Mouse (Mus musculus) limb, embryonic 12.5 days (tissue): ENCODE data around the gene Col19a1. TPM values are rescaled to one million over a fixed set of nuclear protein-coding genes. Genes with fewer than 3 reads are reported as not detected.

Experiments used
- ATAC-seq: fragments of 200-750 bp; cut with Nextera tagmentation; 2 replicates; pipeline ENCODE4 v1.8.0; 2017; ENCODE audit warnings: low read depth, moderate TSS enrichment; ENCODE audit not compliant: insufficient number of reproducible peaks, insufficient read depth, low FRiP score, low TSS enrichment
- H3K27ac ChIP-seq: fragments of 300-500 bp; sonication (generic); 2 replicates; pipeline ENCODE4 v1.5.1; 2016; ENCODE audit warnings: mild to moderate bottlenecking, moderate library complexity
- H3K27me3 ChIP-seq: fragments of 300-500 bp; sonication (generic); 2 replicates; pipeline ENCODE4 v1.6.1; 2016; ENCODE audit warnings: mild to moderate bottlenecking, moderate library complexity
- H3K36me3 ChIP-seq: fragments of 300-500 bp; sonication (generic); 2 replicates; pipeline ENCODE4 v1.6.1; 2016; ENCODE audit warnings: mild to moderate bottlenecking, moderate library complexity
- H3K4me1 ChIP-seq: fragments of 300-500 bp; sonication (generic); replicated peaks from 2 replicates; pipeline ENCODE4 v1.6.1; 2016
- H3K4me2 ChIP-seq: fragments of 300-500 bp; sonication (generic); 2 replicates; pipeline ENCODE4 v1.6.1; 2016; ENCODE audit warnings: mild to moderate bottlenecking, moderate library complexity
- H3K4me3 ChIP-seq: fragments of 300-500 bp; sonication (generic); replicated peaks from 2 replicates; pipeline ENCODE4 v1.5.1; 2016; ENCODE audit warnings: mild to moderate bottlenecking
- H3K9ac ChIP-seq: fragments of 300-500 bp; sonication (generic); replicated peaks from 2 replicates; pipeline ENCODE4 v1.6.1; 2016; ENCODE audit warnings: mild to moderate bottlenecking, moderate library complexity
- H3K9me3 ChIP-seq: fragments of 300-500 bp; sonication (generic); 2 replicates; pipeline ENCODE4 v1.6.1; 2016; ENCODE audit warnings: mild to moderate bottlenecking, moderate library complexity
- WGBS: fragments of 180-500 bp; shearing (Covaris S2); methylation state at CpG from one replicate; pipeline ENCODE4 v1.1.7; 2016; 5-methylcytosine and 5-hydroxymethylcytosine counted together
- polyA plus RNA-seq: library from polyadenylated mRNA; unstranded; fragments of >200 nt; fragmentation: Nextera tagmentation; extraction: Ambion mirVana; gene quantifications from 2 replicates; pipeline ENCODE4 v1.2.1, GENCODE M21; 2016

Col19a1 gene
- polyA plus RNA-seq, 1 experiment from 2014 or later: 6.2 TPM

DNA sequence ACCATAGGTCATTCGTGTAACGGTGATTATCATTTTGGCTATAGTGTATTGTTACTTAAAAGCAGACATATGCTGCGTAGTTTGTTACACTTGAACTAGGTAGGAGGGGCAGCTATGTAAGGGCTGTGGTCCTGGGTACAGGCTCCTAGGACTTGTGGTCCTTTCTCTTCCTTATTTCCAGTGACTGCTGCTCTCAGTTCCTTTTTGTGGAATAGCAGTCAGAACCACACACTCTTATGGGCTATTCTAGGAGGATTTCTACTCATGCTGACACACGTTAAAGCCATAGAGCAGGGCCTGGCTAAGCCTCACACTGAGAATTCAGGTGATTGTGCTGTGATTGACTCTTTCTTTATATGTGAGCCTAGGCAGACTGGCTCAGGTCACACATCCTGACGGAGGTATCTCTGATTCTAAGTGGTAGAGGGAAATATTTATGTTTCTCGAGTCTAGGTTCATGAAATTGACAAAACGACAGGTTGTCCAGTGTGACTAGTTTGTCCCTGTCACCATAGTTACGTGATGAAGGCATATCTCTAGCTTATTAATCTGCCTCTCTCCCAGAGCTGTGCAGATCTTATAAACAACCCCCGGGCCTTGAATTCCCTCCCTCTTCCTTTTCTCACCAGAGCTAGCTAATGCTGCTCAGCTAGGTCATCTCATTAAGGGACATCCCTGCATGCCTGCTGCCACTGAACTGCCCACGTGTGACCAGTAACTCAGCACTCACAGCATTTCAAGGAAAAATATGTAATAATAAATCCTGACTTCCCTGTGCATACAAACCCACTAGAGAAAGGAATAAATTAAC is 338.8 kb downstream of the Col19a1 start:
- Histone ChIP-seq H3K27ac (no peak overlapping the region), H3K4me1 (no peaks in the 10 kb centered on the region), H3K4me3 (no peak overlapping the region), H3K9me3 (no peaks in the 10 kb centered on the region), H3K27me3 (no peaks in the 10 kb centered on the region), H3K4me2 (no peak overlapping the region), H3K36me3 (peaks cover 10% of the 10 kb centered on the region), H3K9ac (no peak overlapping the region)
- no peak for ATAC-seq
- 78% methylated on average over 10 of the region's 10 CpGs for WGBS

- no peaks in the 10 kb centered on the region for H3K27me3 ChIP-seq
- no peak for ATAC-seq
- H3K27ac ChIP-seq: no peak overlapping the region
- peaks cover 9% of the 10 kb centered on the region for H3K4me1 ChIP-seq
- no peak overlapping the region for H3K4me3 ChIP-seq
- H3K9me3 ChIP-seq: no peaks in the 10 kb centered on the region
- no peak overlapping the region for H3K9ac ChIP-seq
- H3K36me3 ChIP-seq: peaks cover 4% of the 10 kb centered on the region; the same call in 1 of the 2 replicates
- H3K4me2 ChIP-seq: no peak overlapping the region
- WGBS: 71% methylated on average over 13 of the region's 13 CpGs
Measured at GRCm38 (mm10) chr1:24245700-24246375, 341.4 kb downstream of the Col19a1 start.

DNA sequence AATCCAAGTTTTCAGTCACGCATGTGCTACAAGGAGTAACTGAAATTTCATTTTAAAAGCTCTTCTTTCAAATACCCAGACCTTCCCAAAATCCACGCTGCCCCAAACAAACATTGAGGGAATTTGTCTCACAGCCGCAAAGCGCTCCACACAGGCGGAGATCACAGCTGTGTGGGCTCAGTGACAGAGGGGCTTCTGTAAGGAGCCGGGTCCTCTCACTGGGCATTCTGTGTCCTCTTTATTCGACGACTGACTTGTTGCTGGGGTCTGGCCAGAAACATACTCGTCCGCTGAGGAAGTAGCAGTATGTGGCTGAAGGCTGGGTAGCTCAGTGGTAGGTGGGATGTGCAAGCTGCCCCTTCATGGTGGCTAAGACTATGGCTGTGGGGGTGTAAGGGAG is 342.3 kb downstream of the Col19a1 start:
- Histone ChIP-seq H3K4me1 (peaks cover 17% of the 10 kb centered on the region), H3K36me3 (peaks cover 4% of the 10 kb centered on the region; the same call in 1 of the 2 replicates), H3K4me2 (no peak overlapping the region), H3K9ac (no peak overlapping the region), H3K4me3 (no peak overlapping the region), H3K27me3 (no peaks in the 10 kb centered on the region), H3K27ac (no peak overlapping the region), H3K9me3 (no peaks in the 10 kb centered on the region)
- WGBS: 73% methylated on average over 10 of the region's 10 CpGs
- ATAC-seq: no peak

- Histone ChIP-seq H3K4me3 (no peak overlapping the region), H3K27ac (peak overlapping the region; percentile 73), H3K36me3 (peaks cover 30% of the 10 kb centered on the region; the same call in 1 of the 2 replicates), H3K27me3 (no peaks in the 10 kb centered on the region), H3K9me3 (no peaks in the 10 kb centered on the region), H3K4me1 (peaks cover 28% of the 10 kb centered on the region), H3K9ac (no peak overlapping the region), H3K4me2 (peak overlapping the region; percentile 29)
- ATAC-seq: peak; percentile 35; the same call in 1 of the 2 replicates
- WGBS: 16% methylated on average over 8 of the region's 8 CpGs
Measured at GRCm38 (mm10) chr1:24240039-24240691, 347.1 kb downstream of the Col19a1 start.

GRCm38 (mm10) chr1:24236330-24236729 is 350.9 kb downstream of the Col19a1 start:
- 75% methylated on average over 1 of the region's 1 CpGs for WGBS

DNA sequence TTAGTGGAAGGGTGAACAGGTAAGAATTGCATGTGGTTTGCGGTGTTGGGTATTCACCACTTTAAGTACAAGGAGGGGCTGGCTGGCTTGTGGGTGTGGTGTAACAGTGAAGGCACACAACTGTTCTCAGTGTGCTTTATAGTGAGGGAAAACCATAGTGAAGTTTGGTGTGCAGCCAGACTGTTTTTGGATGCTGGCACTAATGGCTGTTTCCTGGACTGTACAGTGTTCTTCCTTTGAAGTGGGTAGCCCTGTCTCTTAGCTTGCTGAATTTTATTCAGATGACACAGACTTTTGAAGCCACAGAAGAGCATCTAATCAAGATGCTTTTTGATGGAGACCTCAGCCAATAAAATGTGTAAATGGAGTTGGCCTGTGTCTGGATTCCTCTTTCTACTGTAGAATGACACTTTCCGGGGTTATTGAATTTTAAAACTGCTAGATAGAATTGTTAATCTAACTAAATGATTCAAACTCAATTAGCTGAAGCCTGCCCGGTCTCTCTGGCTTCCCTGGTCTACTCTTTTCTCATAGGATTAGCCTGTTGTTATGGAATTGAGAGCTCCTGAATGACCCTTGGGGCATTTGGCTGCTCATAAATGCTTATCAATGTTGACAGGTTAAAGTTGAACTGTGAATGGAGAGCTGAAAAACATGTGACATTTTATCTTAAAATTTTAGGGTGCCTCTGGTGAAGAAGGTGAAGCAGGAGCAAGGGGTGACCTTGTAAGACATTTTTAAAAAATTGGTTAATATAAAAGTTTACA is 355.6 kb downstream of the Col19a1 start:
- Histone ChIP-seq H3K9me3 (no peaks in the 10 kb centered on the region), H3K4me3 (no peak overlapping the region), H3K27me3 (no peaks in the 10 kb centered on the region), H3K36me3 (peaks cover 31% of the 10 kb centered on the region), H3K27ac (no peak overlapping the region), H3K9ac (no peak overlapping the region), H3K4me2 (no peak overlapping the region), H3K4me1 (peaks cover 22% of the 10 kb centered on the region)
- ATAC-seq: no peak
- 74% methylated on average over 3 of the region's 3 CpGs for WGBS

More at GRCm38 (mm10) chr1:24236330-24236729, 350.9 kb downstream of the Col19a1 start:
- H3K9me3 ChIP-seq: no peaks in the 10 kb centered on the region
- H3K36me3 ChIP-seq: peaks cover 34% of the 10 kb centered on the region; the same call in 1 of the 2 replicates
- H3K4me2 ChIP-seq: no peak overlapping the region
- H3K9ac ChIP-seq: no peak overlapping the region
- no peaks in the 10 kb centered on the region for H3K27me3 ChIP-seq
- H3K4me1 ChIP-seq: peaks cover 27% of the 10 kb centered on the region
- no peak overlapping the region for H3K4me3 ChIP-seq
- ATAC-seq: no peak
- H3K27ac ChIP-seq: no peak overlapping the region

DNA sequence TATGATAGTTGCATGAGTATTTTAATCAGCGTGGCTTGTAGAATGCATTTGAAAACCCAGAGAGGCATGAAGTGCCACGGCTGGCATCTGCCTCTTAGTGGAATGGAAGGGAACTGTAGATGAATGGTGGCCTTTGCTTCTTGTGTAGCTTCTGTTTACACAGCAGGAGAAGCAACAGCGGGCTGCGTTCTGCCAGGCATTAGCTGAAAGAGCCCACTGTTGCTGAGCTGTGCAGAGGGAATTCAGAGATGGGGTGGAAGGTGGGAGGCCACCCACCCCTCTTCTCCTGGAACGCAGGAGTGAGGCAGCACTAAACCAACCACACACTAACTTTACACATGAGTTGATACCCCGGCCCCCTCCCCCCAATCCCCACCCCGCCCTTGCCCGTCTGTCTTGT is 356.8 kb downstream of the Col19a1 start:
- H3K27me3 ChIP-seq: no peaks in the 10 kb centered on the region
- no peak overlapping the region for H3K4me2 ChIP-seq
- peaks cover 33% of the 10 kb centered on the region for H3K4me1 ChIP-seq
- H3K27ac ChIP-seq: peak overlapping the region; percentile 67
- peak; percentile 55; the same call in 1 of the 2 replicates for ATAC-seq
- H3K9ac ChIP-seq: no peak overlapping the region
- peaks cover 31% of the 10 kb centered on the region for H3K36me3 ChIP-seq
- WGBS: 57% methylated on average over 8 of the region's 8 CpGs
- no peaks in the 10 kb centered on the region for H3K9me3 ChIP-seq
- H3K4me3 ChIP-seq: no peak overlapping the region

GRCm38 (mm10) chr1:24229552-24229951 is 357.7 kb downstream of the Col19a1 start:
- ATAC-seq: no peak
- Histone ChIP-seq H3K4me2 (no peak overlapping the region), H3K4me1 (peaks cover 33% of the 10 kb centered on the region), H3K9ac (no peak overlapping the region), H3K4me3 (no peak overlapping the region), H3K27ac (0 out of 2 replicates have a peak overlapping the region, but pooled peaks have one; percentile 45), H3K9me3 (no peaks in the 10 kb centered on the region), H3K36me3 (peaks cover 37% of the 10 kb centered on the region), H3K27me3 (no peaks in the 10 kb centered on the region)
- 83% methylated on average over 1 of the region's 1 CpGs for WGBS

- peaks cover 30% of the 10 kb centered on the region for H3K4me1 ChIP-seq
- ATAC-seq: no peak
- no peak overlapping the region for H3K9ac ChIP-seq
- H3K27ac ChIP-seq: 0 out of 2 replicates have a peak overlapping the region, but pooled peaks have one; percentile 35
- no peaks in the 10 kb centered on the region for H3K9me3 ChIP-seq
- H3K36me3 ChIP-seq: peaks cover 46% of the 10 kb centered on the region
- no peak overlapping the region for H3K4me3 ChIP-seq
- H3K4me2 ChIP-seq: no peak overlapping the region
- 80% methylated on average over 6 of the region's 6 CpGs for WGBS
- H3K27me3 ChIP-seq: no peaks in the 10 kb centered on the region
Measured at GRCm38 (mm10) chr1:24226941-24227711, 360.1 kb downstream of the Col19a1 start.
